Mouse (Mus musculus) CH12.LX (cell line): ENCODE measurements around the gene Il17rd. TPM values are rescaled to one million over a fixed set of nuclear protein-coding genes. Genes with fewer than 3 reads are reported as not detected.

Source experiments
- DNase-seq: peaks from one replicate; pipeline ENCODE4 v3.0.0-alpha.2; 2013; ENCODE audit errors: extremely low read depth
- H3K27ac ChIP-seq: 2 replicates; pipeline ENCODE4 v1.5.1; 2012; ENCODE audit warnings: low read depth, mild to moderate bottlenecking, control low read depth, moderate library complexity; ENCODE audit not compliant: insufficient read depth
- H3K27me3 ChIP-seq: replicated peaks from 2 replicates; pipeline ENCODE3; 2012; ENCODE audit warnings: inconsistent platforms
- H3K36me3 ChIP-seq, 2 experiments: replicated peaks in 1 of 2; 2 replicates each; pipeline versions ENCODE3 to v1.6.1; 2012; ENCODE audit warnings: inconsistent platforms in 1 of 2, low read length in 1 of 2, mild to moderate bottlenecking in 1 of 2, mixed read lengths in 1 of 2, moderate library complexity in 1 of 2; ENCODE audit not compliant: control insufficient read depth in 1 of 2, insufficient read depth in 1 of 2
- H3K4me1 ChIP-seq, 2 experiments: 2 replicates each; pipeline ENCODE4 v1.6.1; 2012; ENCODE audit warnings: inconsistent platforms in 1 of 2, moderate library complexity in 1 of 2; ENCODE audit not compliant: insufficient read depth in 2 of 2, control insufficient read depth in 1 of 2
- H3K4me2 ChIP-seq: 2 replicates; pipeline ENCODE4 v1.6.1; 2012; ENCODE audit warnings: low read depth, mild to moderate bottlenecking, control low read depth; ENCODE audit not compliant: poor library complexity, insufficient read depth, severe bottlenecking
- H3K4me3 ChIP-seq, 3 experiments: fragments of 150-350 bp in 1 of 3; sonication (generic) in 1 of 3; replicated peaks in 1 of 3; 2 replicates each; pipeline versions ENCODE3 to v1.5.1; 2011 to 2012; ENCODE audit warnings: low read depth in 2 of 3, low read length in 2 of 3, mild to moderate bottlenecking in 2 of 3, moderate library complexity in 2 of 3, control low read depth in 1 of 3, improper control_type of control experiment in 1 of 3, inconsistent platforms in 1 of 3, mixed read lengths in 1 of 3; ENCODE audit not compliant: poor library complexity in 1 of 3
- H3K79me2 ChIP-seq: replicated peaks from 2 replicates; pipeline ENCODE4 v1.6.1; 2012; ENCODE audit warnings: mild to moderate bottlenecking, moderate library complexity; ENCODE audit not compliant: control insufficient read depth, poor library complexity, insufficient read depth, severe bottlenecking; ENCODE audit errors: extremely low read depth
- H3K9ac ChIP-seq: 2 replicates; pipeline ENCODE4 v1.6.1; 2012; ENCODE audit warnings: low read depth, mild to moderate bottlenecking, control low read depth, moderate library complexity; ENCODE audit not compliant: insufficient read depth
- H3K9me3 ChIP-seq: replicated peaks from 2 replicates; pipeline ENCODE3; 2012; ENCODE audit warnings: low read length, inconsistent platforms, mixed read lengths
- CHD1 ChIP-seq: IDR thresholded peaks from 2 replicates; pipeline ENCODE4 v1.6.1; 2012; ENCODE audit warnings: low read depth, low read length, improper control_type of control experiment, inconsistent platforms
- CHD2 ChIP-seq: IDR thresholded peaks from 2 replicates; pipeline ENCODE4 v1.6.1; 2011; ENCODE audit warnings: low read length, improper control_type of control experiment
- GABPA ChIP-seq: IDR thresholded peaks from 2 replicates; pipeline ENCODE4 v1.6.1; 2012; ENCODE audit warnings: low read depth, low read length, improper control_type of control experiment, inconsistent platforms; ENCODE audit not compliant: insufficient replicate concordance
- HCFC1 ChIP-seq: IDR thresholded peaks from 2 replicates; pipeline ENCODE4 v1.6.1; 2012; ENCODE audit warnings: low read depth, mild to moderate bottlenecking, inconsistent platforms, low read length, improper control_type of control experiment
- JUN ChIP-seq: IDR thresholded peaks from 2 replicates; pipeline ENCODE4 v1.6.1; 2011; ENCODE audit warnings: low read depth, mild to moderate bottlenecking, low read length, improper control_type of control experiment, moderate library complexity; ENCODE audit not compliant: insufficient read depth
- MAFK ChIP-seq: IDR thresholded peaks from 2 replicates; pipeline ENCODE4 v1.6.1; 2011; ENCODE audit warnings: low read length, improper control_type of control experiment; ENCODE audit not compliant: insufficient replicate concordance
- MAX ChIP-seq: IDR thresholded peaks from 2 replicates; pipeline ENCODE4 v1.6.1; 2011; ENCODE audit warnings: low read length, improper control_type of control experiment
- NELFE ChIP-seq: IDR thresholded peaks from 2 replicates; pipeline ENCODE4 v1.6.1; 2011; ENCODE audit warnings: low read depth, low read length, improper control_type of control experiment
- POLR2A ChIP-seq: IDR thresholded peaks from 2 replicates; pipeline ENCODE4 v1.6.1; 2011; ENCODE audit warnings: low read depth, mild to moderate bottlenecking, improper control_type of control experiment, low read length
- RAD21 ChIP-seq: IDR thresholded peaks from 2 replicates; pipeline ENCODE4 v1.6.1; 2011; ENCODE audit warnings: low read depth, mild to moderate bottlenecking, low read length, improper control_type of control experiment, moderate library complexity
- SIN3A ChIP-seq: IDR thresholded peaks from 2 replicates; pipeline ENCODE4 v1.6.1; 2012; ENCODE audit warnings: low read length, improper control_type of control experiment, inconsistent platforms
- TBP ChIP-seq: conservative IDR thresholded peaks from 2 replicates; pipeline ENCODE4 v1.6.1; 2011; ENCODE audit warnings: low read depth, low read length, improper control_type of control experiment
- TCF12 ChIP-seq: IDR thresholded peaks from 2 replicates; pipeline ENCODE4 v1.6.1; 2014; ENCODE audit warnings: low read depth, mild to moderate bottlenecking, inconsistent platforms, low read length, improper control_type of control experiment
- UBTF ChIP-seq: IDR thresholded peaks from 2 replicates; pipeline ENCODE4 v1.6.1; 2012; ENCODE audit warnings: low read depth, mild to moderate bottlenecking, inconsistent platforms, low read length, improper control_type of control experiment, moderate library complexity
- ZMIZ1 ChIP-seq: IDR thresholded peaks from 2 replicates; pipeline ENCODE4 v1.6.1; 2012; ENCODE audit warnings: low read depth, mild to moderate bottlenecking, inconsistent platforms, low read length, improper control_type of control experiment
- ZNF384 ChIP-seq: IDR thresholded peaks from 2 replicates; pipeline ENCODE4 v1.6.1; 2012; ENCODE audit warnings: low read depth, low read length, improper control_type of control experiment, inconsistent platforms
- dilution Hi-C: fragments of 300-500 bp; cut with MboI; formaldehyde crosslinking; loops from 2 replicates; pipeline ENCODE4 v1.14.3; 2020; ENCODE audit warnings: low sequenced_read_pairs; ENCODE audit not compliant: extremely low pct_unique_long_range_greater_than_20kb, extremely low pct_ligation_motif_present
- in situ Hi-C: fragments of 300-500 bp; cut with MboI; formaldehyde crosslinking; loops from 3 replicates; pipeline ENCODE4 v1.14.3; 2019; ENCODE audit warnings: low sequenced_read_pairs, low pct_ligation_motif_present, low pct_unique_long_range_greater_than_20kb, mixed read lengths
- polyA plus RNA-seq: library from polyadenylated mRNA; unstranded; fragments of >175 nt; gene quantifications from 2 replicates; pipeline ENCODE4 v1.2.1, GENCODE M21; 2012; ENCODE audit warnings: low read depth; ENCODE audit not compliant: insufficient read length
- total RNA-seq, 2 experiments: library from RNA; depleted of rRNA; stranded (reverse); fragments of 300-350 nt in 1 of 2; fragments of >200 nt in 1 of 2; gene quantifications; 2 replicates each; pipeline ENCODE4 v1.2.3; 2012 to 2014

The Il17rd gene
- total and polyA plus RNA-seq, 3 experiments, result 0.04 to 0.09 (median 0.08) TPM

GRCm38 (mm10) chr14:27076522-27076920 is 37.8 kb downstream of the Il17rd start:
- H3K27me3 ChIP-seq, result no peaks in the 10 kb centered on the region
- dilution Hi-C loops, result no loop called here
- no peak overlapping the region for H3K9ac ChIP-seq
- H3K27ac ChIP-seq, result no peak overlapping the region
- H3K4me1 ChIP-seq, result no peaks in the 10 kb centered on the region
- DNase-seq, result no peak
- H3K4me3 ChIP-seq, result no peak overlapping the region
- TF ChIP-seq RAD21, result no peak
- no peak for TF ChIP-seq ZNF384
- no peak for TF ChIP-seq TBP
- TF ChIP-seq JUN, result no peak
- TF ChIP-seq POLR2A, result no peak
- no peak for TF ChIP-seq CHD1
- no peak for TF ChIP-seq TCF12
- no peak for TF ChIP-seq UBTF
- TF ChIP-seq CHD2, result no peak
- TF ChIP-seq SIN3A, result no peak
- TF ChIP-seq HCFC1, result no peak
- TF ChIP-seq ZMIZ1, result no peak
- TF ChIP-seq NELFE, result no peak
- no peaks in the 10 kb centered on the region for H3K79me2 ChIP-seq
- in situ Hi-C loops, result no loop called here
- H3K4me2 ChIP-seq, result no peak overlapping the region
- no peaks in the 10 kb centered on the region for H3K9me3 ChIP-seq
- no peaks in the 10 kb centered on the region for H3K36me3 ChIP-seq

DNA sequence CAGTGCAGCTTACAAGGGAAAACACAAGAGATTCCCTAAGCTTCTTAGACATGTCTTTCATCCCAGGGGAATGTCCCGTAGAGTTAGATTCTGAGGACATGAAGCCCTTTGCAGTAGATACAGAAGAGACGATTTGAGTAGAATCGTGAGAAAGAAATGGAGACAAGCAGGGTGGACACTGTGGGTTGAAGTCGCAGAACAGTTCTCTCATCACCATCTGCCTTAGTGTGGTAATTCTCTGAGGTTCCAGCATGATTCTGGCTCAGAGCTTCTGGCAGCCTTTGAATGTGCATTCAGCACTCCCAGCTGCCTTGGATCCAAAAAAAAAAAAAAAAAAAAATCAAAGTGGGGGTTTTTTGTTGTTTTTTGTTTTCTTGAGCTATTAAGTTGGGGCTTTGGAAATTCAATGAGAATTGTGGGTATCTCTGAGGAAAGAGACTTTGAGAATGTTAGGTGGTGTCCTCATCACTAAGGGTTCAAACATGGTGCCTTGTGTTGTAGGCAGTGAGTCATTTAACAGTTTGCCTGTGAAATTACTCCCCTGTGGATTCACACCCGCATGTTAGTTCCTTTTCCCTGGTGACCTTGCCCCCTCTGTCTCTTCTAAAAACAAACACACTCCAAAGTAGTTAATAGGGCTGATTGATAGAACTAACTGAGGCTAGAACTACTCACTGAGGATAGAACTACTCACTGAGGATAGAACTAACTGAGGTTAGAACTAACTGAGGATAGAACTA is 43.0 kb downstream of the Il17rd start:
- no peak for DNase-seq
- Histone ChIP-seq H3K9ac (no peak overlapping the region), H3K4me2 (no peak overlapping the region), H3K4me1 (peaks cover 0 to 4% of the 10 kb centered on the region in 2 experiments; a peak in 1 of 4 replicates), H3K27me3 (no peaks in the 10 kb centered on the region), H3K9me3 (no peaks in the 10 kb centered on the region), H3K36me3 (no peaks in the 10 kb centered on the region), H3K79me2 (no peaks in the 10 kb centered on the region), H3K4me3 (no peak overlapping the region), H3K27ac (no peak overlapping the region)
- dilution Hi-C loops, result no loop called here
- TF ChIP-seq UBTF (no peak), GABPA (no peak), MAFK (no peak), MAX (no peak), TBP (no peak)
- in situ Hi-C loops, result no loop called here
